Mouse (Mus musculus) B cell, adult 2 months (primary cell): ENCODE data around the gene Msto1.
"Not testable (repeated sequence)": the region's sequence is repeated elsewhere in the genome, so short reads cannot be mapped to it uniquely, and the experiment has no call there.

Experiments used
- DNase-seq, 2 experiments: peaks; one replicate each; pipeline ENCODE4 v3.0.0; 2022

Msto1 gene

GRCm38 (mm10) chr3:88904803-88905202, 9.0 kb downstream of the Msto1 start:
- no peak for DNase-seq

- DNase-seq, result not testable (repeated sequence)
Observed at GRCm38 (mm10) chr3:88893011-88893410, 20.8 kb downstream of the Msto1 start.

- not testable (repeated sequence) for DNase-seq
Observed at GRCm38 (mm10) chr3:88882536-88882935, 31.3 kb downstream of the Msto1 start.

- DNase-seq, result not testable (repeated sequence)
Observed at GRCm38 (mm10) chr3:88868449-88868848, 45.4 kb downstream of the Msto1 start.

- not testable (repeated sequence) for DNase-seq
Observed at GRCm38 (mm10) chr3:88867177-88867576, 46.6 kb downstream of the Msto1 start.

GRCm38 (mm10) chr3:88866735-88867134, 47.1 kb downstream of the Msto1 start:
- not testable (repeated sequence) for DNase-seq

GRCm38 (mm10) chr3:88862129-88862528, 51.7 kb downstream of the Msto1 start:
- DNase-seq, result no peak

GRCm38 (mm10) chr3:88855837-88856236, 58.0 kb downstream of the Msto1 start:
- no peak for DNase-seq
